Mouse (Mus musculus) forebrain, embryonic 10.5 days (tissue): ENCODE measurements around the gene Sema6d. TPM values are rescaled to one million over a fixed set of nuclear protein-coding genes. Genes with fewer than 3 reads are reported as not detected.

Experiments used
- DNase-seq: peaks from one replicate; pipeline ENCODE4 v3.0.0-alpha.2; 2017; ENCODE audit warnings: low spot score; ENCODE audit errors: extremely low spot score
- H3K27ac ChIP-seq: fragments of 300-500 bp; sonication (generic); 2 replicates; pipeline ENCODE4 v1.5.1; 2016; ENCODE audit warnings: mild to moderate bottlenecking
- H3K27me3 ChIP-seq: fragments of 300-500 bp; sonication (generic); 2 replicates; pipeline ENCODE4 v1.6.1; 2016; ENCODE audit warnings: mild to moderate bottlenecking; ENCODE audit not compliant: poor library complexity, severe bottlenecking
- H3K36me3 ChIP-seq: fragments of 300-500 bp; sonication (generic); replicated peaks from 2 replicates; pipeline ENCODE4 v1.6.1; 2016; ENCODE audit warnings: mild to moderate bottlenecking, moderate library complexity
- H3K4me1 ChIP-seq: fragments of 300-500 bp; sonication (generic); 2 replicates; pipeline ENCODE4 v1.6.1; 2016
- H3K4me3 ChIP-seq: fragments of 300-500 bp; sonication (generic); 2 replicates; pipeline ENCODE4 v1.5.1; 2016; ENCODE audit warnings: mild to moderate bottlenecking, moderate library complexity
- H3K9me3 ChIP-seq: fragments of 300-500 bp; sonication (generic); 2 replicates; pipeline ENCODE4 v1.6.1; 2016; ENCODE audit warnings: mild to moderate bottlenecking, moderate library complexity
- WGBS: fragments of 180-500 bp; shearing (Covaris S2); methylation state at CpG from one replicate; pipeline ENCODE4 v1.1.7; 2016; 5-methylcytosine and 5-hydroxymethylcytosine counted together
- polyA plus RNA-seq: library from polyadenylated mRNA; unstranded; fragments of >200 nt; fragmentation: Nextera tagmentation; extraction: Ambion mirVana; gene quantifications from 2 replicates; pipeline ENCODE4 v1.2.1, GENCODE M21; 2016

Gene Sema6d
- polyA plus RNA-seq, 1 experiment from 2014 or later = 4.8 TPM

DNA sequence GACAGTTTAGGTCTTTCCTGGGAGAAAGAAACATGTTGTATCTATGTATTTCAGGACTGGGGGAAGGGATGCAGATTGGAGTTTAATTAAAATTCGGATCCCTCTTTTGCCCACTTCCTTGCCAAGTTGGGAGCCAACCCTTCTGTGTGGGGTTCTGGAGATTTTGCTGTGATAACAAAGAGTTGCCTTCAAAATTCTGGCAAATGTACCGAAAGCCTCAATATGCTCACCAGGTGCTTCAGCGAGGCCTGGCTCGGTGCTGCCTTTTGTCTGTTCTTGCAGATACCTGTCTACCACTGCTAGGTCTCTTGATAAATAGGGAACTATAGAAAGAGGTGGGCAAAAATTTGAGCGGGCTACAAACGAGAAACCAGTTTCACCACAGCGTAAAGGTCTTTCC, 563.4 kb downstream of the Sema6d start:
- Histone ChIP-seq H3K4me1 (no peaks in the 10 kb centered on the region), H3K36me3 (0 out of 2 replicates have a peak, but pooled peaks cover 3% of the 10 kb centered on the region), H3K4me3 (no peak overlapping the region), H3K9me3 (no peaks in the 10 kb centered on the region), H3K27ac (no peak overlapping the region), H3K27me3 (no peaks in the 10 kb centered on the region)
- no peak for DNase-seq
- WGBS = 93% methylated on average over 7 of the region's 7 CpGs

DNA sequence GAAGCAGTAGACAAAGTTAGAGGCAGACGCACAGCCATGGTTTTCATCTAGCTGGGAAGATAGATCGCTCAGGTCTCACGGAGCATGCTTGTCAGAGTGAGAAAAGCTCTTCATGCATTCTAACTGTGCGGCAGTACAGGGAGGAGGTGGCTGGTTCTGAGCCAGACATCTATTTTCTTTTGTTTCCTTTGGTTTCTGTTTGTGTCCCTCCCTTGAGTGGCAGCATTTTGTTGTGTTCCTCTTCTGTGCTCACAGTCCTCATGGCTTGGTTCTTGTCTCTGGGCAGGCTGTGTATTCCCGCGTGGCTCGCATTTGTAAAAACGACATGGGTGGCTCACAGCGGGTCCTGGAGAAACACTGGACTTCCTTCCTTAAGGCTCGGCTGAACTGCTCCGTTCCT, 567.6 kb downstream of the Sema6d start:
- H3K27me3 ChIP-seq = no peaks in the 10 kb centered on the region
- H3K4me3 ChIP-seq = no peak overlapping the region
- no peaks in the 10 kb centered on the region for H3K9me3 ChIP-seq
- no peak for DNase-seq
- WGBS = 88% methylated on average over 11 of the region's 11 CpGs
- H3K27ac ChIP-seq = no peak overlapping the region
- H3K4me1 ChIP-seq = peaks cover 13% of the 10 kb centered on the region; the same call in 1 of the 2 replicates
- peaks cover 6% of the 10 kb centered on the region; the same call in 1 of the 2 replicates for H3K36me3 ChIP-seq

DNA sequence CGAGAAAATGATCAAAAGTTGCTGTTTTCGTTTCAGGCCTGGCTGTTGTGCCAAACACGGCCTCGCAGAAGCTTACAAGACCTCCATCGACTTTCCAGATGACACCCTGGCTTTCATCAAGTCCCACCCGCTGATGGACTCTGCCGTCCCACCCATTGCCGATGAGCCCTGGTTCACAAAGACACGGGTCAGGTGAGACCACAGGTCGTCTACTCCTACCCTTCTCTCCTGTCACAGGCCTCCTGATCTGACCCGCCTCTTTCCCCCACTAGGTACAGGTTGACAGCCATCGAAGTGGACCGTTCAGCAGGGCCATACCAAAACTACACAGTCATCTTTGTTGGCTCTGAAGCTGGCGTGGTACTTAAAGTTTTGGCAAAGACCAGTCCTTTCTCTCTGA, 568.6 kb downstream of the Sema6d start:
- no peaks in the 10 kb centered on the region for H3K27me3 ChIP-seq
- no peak overlapping the region for H3K27ac ChIP-seq
- peaks cover 13% of the 10 kb centered on the region; the same call in 1 of the 2 replicates for H3K4me1 ChIP-seq
- no peak for DNase-seq
- whole genome bisulfite sequencing = 92% methylated on average over 14 of the region's 14 CpGs
- peaks cover 6% of the 10 kb centered on the region; the same call in 1 of the 2 replicates for H3K36me3 ChIP-seq
- no peaks in the 10 kb centered on the region for H3K9me3 ChIP-seq
- H3K4me3 ChIP-seq = no peak overlapping the region

DNA sequence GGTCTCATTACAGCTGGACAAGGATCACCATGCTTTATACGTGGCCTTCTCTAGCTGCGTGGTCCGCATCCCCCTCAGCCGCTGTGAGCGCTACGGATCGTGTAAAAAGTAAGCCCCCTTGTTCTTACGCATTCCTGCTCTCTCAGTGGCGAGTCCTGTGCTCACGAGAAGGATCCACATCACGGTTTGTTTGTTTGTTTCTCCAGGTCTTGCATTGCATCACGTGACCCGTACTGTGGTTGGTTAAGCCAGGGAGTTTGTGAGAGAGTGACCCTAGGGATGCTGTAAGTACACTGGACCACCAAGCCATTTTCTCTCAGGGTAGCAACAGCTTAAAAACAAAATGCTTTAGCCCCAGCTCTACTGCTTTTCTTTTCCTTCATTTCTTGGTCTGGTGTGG, 569.8 kb downstream of the Sema6d start:
- peaks cover 13% of the 10 kb centered on the region; the same call in 1 of the 2 replicates for H3K4me1 ChIP-seq
- peaks cover 9% of the 10 kb centered on the region; the same call in 1 of the 2 replicates for H3K36me3 ChIP-seq
- H3K27me3 ChIP-seq = no peaks in the 10 kb centered on the region
- H3K9me3 ChIP-seq = no peaks in the 10 kb centered on the region
- H3K27ac ChIP-seq = no peak overlapping the region
- H3K4me3 ChIP-seq = no peak overlapping the region
- DNase-seq = no peak
- WGBS = 94% methylated on average over 13 of the region's 13 CpGs

DNA sequence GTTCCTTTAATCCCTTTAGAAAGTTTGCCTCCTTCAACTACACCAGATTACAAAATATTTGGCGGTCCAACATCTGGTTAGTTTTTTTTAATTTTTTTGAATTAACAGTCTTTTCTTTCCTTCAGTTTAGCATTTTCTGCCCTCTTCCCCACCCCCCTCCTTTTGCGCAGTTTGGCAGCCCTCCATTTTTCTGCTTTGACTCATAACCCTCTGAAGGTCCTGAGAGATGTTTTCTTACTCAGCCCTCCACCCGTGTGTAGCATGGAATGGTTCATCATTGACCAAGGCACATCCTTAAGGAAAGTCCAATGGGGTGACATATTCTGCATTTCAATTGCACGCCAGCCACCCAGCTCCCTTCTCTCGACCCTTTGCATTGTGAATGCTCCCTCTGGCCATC, 570.9 kb downstream of the Sema6d start:
- WGBS = 89% methylated on average over 5 of the region's 5 CpGs
- H3K9me3 ChIP-seq = no peaks in the 10 kb centered on the region
- H3K4me3 ChIP-seq = no peak overlapping the region
- DNase-seq = no peak
- peaks cover 9% of the 10 kb centered on the region; the same call in 1 of the 2 replicates for H3K36me3 ChIP-seq
- H3K27ac ChIP-seq = no peak overlapping the region
- H3K27me3 ChIP-seq = no peaks in the 10 kb centered on the region
- H3K4me1 ChIP-seq = peaks cover 13% of the 10 kb centered on the region; the same call in 1 of the 2 replicates

DNA sequence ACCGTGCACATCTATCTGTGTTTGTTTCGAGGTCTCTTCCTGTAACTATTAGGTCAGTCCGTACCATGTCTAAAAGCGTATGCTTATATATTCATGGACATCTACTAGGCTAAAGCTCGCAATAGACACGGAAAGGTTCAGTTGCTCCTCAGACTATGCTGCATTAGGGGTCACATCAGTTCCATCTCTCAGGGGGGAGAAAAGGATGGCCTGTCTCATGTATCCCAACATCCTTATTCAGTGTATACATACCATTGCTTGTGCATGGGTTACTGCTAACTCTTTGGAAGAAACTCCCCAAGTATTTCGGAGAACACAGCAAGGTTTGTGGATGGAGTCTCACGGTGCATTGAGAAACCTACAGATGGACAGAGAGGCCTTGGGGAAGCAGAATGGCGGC, 571.5 kb downstream of the Sema6d start:
- WGBS = 98% methylated on average over 9 of the region's 9 CpGs
- no peak for DNase-seq
- no peak overlapping the region for H3K27ac ChIP-seq
- H3K9me3 ChIP-seq = no peaks in the 10 kb centered on the region
- peaks cover 13% of the 10 kb centered on the region; the same call in 1 of the 2 replicates for H3K4me1 ChIP-seq
- no peak overlapping the region for H3K4me3 ChIP-seq
- H3K36me3 ChIP-seq = peaks cover 9% of the 10 kb centered on the region; the same call in 1 of the 2 replicates
- H3K27me3 ChIP-seq = no peaks in the 10 kb centered on the region

DNA sequence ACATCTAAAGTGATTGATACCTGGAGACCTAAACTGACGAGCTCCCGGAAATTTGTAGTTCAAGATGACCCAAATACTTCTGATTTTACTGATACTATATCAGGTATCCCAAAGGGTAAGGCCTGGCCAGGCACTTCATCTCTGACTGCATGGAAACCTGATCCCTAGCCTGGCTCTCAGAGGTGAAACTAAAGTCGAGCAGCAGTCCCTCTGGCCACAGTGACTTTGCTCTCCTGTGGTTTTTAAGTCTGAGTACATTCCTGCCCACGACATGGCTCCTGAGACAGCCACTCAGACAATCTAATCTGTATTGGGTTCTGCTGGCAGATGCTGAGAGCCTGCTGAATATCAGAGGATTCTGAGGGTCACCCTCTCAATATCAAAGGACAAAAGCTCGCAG, 572.5 kb downstream of the Sema6d start:
- peaks cover 9% of the 10 kb centered on the region; the same call in 1 of the 2 replicates for H3K36me3 ChIP-seq
- no peaks in the 10 kb centered on the region for H3K9me3 ChIP-seq
- peaks cover 13% of the 10 kb centered on the region; the same call in 1 of the 2 replicates for H3K4me1 ChIP-seq
- DNase-seq = no peak
- WGBS = 55% methylated on average over 5 of the region's 5 CpGs
- H3K27me3 ChIP-seq = no peaks in the 10 kb centered on the region
- no peak overlapping the region for H3K27ac ChIP-seq
- no peak overlapping the region for H3K4me3 ChIP-seq

DNA sequence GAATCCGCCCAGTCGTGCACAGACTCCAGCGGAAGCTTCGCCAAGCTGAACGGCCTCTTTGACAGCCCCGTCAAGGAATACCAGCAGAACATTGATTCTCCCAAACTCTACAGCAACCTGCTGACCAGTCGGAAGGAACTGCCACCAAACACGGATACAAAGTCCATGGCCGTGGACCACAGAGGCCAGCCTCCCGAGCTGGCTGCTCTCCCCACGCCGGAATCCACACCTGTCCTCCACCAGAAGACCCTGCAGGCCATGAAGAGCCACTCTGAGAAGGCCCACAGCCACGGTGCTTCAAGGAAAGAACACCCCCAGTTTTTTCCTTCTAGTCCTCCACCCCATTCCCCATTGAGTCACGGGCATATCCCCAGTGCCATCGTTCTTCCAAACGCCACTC, 574.4 kb downstream of the Sema6d start:
- 95% methylated on average over 16 of the region's 16 CpGs for WGBS
- H3K27me3 ChIP-seq = no peaks in the 10 kb centered on the region
- H3K27ac ChIP-seq = no peak overlapping the region
- peaks cover 5% of the 10 kb centered on the region; the same call in 1 of the 2 replicates for H3K4me1 ChIP-seq
- no peak for DNase-seq
- H3K36me3 ChIP-seq = 0 out of 2 replicates have a peak, but pooled peaks cover 3% of the 10 kb centered on the region
- no peak overlapping the region for H3K4me3 ChIP-seq
- H3K9me3 ChIP-seq = no peaks in the 10 kb centered on the region

DNA sequence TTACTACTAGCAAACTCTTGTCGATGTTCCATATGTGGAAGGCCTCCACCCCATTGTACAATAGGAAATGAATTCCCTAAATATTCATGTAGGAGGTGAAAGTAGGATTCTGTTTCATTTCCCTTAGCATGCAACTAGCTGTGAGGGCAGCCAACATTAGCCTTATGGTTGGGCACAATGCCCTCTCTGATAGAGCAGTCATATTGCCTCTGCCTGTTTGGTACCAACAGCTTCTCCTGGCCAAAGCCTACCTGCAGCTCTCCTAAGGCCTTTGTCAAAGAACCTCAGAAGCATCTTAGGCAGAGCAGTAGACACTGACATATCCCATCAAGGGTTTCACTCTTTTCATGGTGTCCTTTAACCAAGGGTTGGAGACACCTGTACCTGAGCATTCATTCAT, 578.7 kb downstream of the Sema6d start:
- no peaks in the 10 kb centered on the region for H3K9me3 ChIP-seq
- no peaks in the 10 kb centered on the region for H3K4me1 ChIP-seq
- H3K27me3 ChIP-seq = no peaks in the 10 kb centered on the region
- 0 out of 2 replicates have a peak, but pooled peaks cover 3% of the 10 kb centered on the region for H3K36me3 ChIP-seq
- no peak overlapping the region for H3K27ac ChIP-seq
- DNase-seq = no peak
- WGBS = 91% methylated on average over 1 of the region's 1 CpGs
- no peak overlapping the region for H3K4me3 ChIP-seq

DNA sequence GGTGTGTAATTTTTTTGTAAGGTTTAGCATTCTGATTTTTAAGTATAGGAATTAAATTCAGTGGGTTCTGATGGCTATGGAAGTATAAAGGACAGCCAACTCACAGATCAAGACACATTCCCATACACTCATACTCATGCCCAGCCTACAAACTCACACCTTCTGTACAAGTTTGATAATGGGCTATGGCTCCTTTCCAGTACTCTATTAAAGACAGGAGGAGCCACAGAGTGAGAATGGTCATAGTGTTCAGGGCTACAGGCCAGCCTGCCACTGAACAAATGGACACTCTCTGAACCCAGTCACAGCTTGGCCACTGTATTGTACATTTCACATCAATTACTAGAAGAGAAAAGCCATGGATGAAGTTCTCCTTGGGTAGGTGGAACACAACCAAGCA, 583.3 kb downstream of the Sema6d start:
- DNase-seq = no peak
- no peak overlapping the region for H3K4me3 ChIP-seq
- no peaks in the 10 kb centered on the region for H3K9me3 ChIP-seq
- H3K36me3 ChIP-seq = no peaks in the 10 kb centered on the region
- H3K4me1 ChIP-seq = peaks cover 7% of the 10 kb centered on the region; the same call in 1 of the 2 replicates
- no peak overlapping the region for H3K27ac ChIP-seq
- H3K27me3 ChIP-seq = no peaks in the 10 kb centered on the region

DNA sequence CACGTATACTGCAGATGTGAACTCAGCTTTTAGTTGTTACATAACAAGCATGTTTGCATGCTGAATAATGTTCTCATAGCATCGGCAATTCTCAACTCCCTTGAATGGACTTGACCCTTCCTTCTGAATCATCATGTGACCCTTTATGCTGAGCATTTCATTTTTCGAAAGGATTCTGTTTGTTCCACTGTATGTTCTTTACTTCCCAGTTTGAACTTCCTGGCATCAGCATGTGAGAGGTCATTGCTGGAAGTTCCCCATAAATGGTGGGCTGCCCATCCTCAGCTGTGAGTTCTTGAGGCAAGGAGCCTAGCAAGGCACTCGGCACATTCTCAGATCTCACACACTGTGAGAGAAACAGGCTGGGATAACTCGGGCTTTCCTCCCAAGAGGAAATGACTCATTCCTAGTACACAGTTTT, 594.7 kb downstream of the Sema6d start:
- H3K27me3 ChIP-seq = no peaks in the 10 kb centered on the region
- WGBS = 89% methylated on average over 5 of the region's 5 CpGs
- no peak overlapping the region for H3K4me3 ChIP-seq
- DNase-seq = no peak
- no peaks in the 10 kb centered on the region for H3K36me3 ChIP-seq
- H3K9me3 ChIP-seq = no peaks in the 10 kb centered on the region
- H3K27ac ChIP-seq = no peak overlapping the region
- no peaks in the 10 kb centered on the region for H3K4me1 ChIP-seq

DNA sequence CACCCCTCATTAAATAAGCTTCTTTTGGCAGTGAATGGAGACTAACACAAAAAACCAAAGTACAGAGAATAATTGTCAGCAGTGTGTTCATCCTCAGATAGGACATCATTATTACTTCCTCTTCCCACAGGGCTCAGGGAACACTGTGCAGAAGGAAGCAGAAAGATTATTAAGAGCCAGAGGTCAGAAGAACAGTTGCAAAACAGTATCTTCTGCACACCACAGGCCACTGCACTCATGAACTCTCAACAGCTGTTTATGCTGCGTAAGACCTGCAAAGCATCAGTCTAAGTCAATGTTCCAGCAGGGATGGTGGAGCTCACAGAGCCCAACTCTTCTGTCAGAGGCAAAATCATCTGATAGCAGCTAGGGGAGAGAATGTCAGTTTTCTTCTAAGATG, 600.6 kb downstream of the Sema6d start:
- no peak for DNase-seq
- H3K27ac ChIP-seq = no peak overlapping the region
- WGBS = 95% methylated on average over 1 of the region's 1 CpGs
- no peaks in the 10 kb centered on the region for H3K36me3 ChIP-seq
- H3K4me1 ChIP-seq = no peaks in the 10 kb centered on the region
- H3K27me3 ChIP-seq = no peaks in the 10 kb centered on the region
- H3K9me3 ChIP-seq = no peaks in the 10 kb centered on the region
- H3K4me3 ChIP-seq = no peak overlapping the region

DNA sequence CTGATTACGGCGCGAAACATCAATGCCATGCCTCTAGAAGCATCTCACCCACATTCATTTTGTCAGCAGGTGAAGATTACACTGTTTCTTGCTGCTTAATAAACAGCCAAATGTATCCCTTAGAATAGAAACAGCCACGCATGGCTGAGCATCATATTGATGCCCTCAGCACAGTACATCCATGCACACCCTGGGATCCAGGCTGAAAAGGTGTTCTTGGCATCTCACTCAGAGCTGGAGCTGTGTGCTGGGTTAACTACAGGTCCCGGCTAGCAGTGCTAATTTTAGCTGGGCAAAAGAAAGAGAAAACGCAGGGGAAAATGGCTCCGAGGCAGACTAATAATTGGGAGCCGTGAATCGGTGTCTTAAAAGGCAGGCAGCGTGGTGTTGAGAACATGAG, 612.9 kb downstream of the Sema6d start:
- Histone ChIP-seq H3K27me3 (no peaks in the 10 kb centered on the region), H3K9me3 (no peaks in the 10 kb centered on the region), H3K27ac (no peak overlapping the region), H3K36me3 (no peaks in the 10 kb centered on the region), H3K4me1 (peaks cover 17% of the 10 kb centered on the region), H3K4me3 (no peak overlapping the region)
- no peak for DNase-seq
- WGBS = 91% methylated on average over 10 of the region's 10 CpGs

DNA sequence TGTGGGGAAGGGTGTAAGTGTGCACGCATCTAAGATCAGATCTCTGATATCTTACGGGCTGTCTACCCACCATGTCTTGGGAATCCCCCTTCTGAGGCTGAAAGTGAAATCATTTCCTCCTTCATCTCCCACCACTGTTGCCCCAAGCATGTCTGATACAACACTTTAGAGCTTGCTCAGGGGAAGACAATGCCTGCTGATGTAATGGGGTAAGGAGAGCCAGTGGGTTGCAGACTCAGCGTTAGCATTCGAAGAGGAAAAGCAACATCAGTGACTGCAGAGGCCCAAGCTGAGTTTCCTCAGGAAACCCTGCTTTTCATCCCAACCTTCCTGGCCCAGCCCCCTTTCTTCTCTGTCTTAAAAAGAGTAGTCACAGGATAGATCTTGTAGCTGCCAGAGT, 615.2 kb downstream of the Sema6d start:
- H3K4me1 ChIP-seq = peaks cover 17% of the 10 kb centered on the region
- no peaks in the 10 kb centered on the region for H3K9me3 ChIP-seq
- WGBS = 72% methylated on average over 4 of the region's 4 CpGs
- no peak overlapping the region for H3K27ac ChIP-seq
- no peaks in the 10 kb centered on the region for H3K27me3 ChIP-seq
- H3K36me3 ChIP-seq = no peaks in the 10 kb centered on the region
- no peak for DNase-seq
- H3K4me3 ChIP-seq = no peak overlapping the region
